Mouse (Mus musculus): ENCODE measurements around the gene Ccdc92.

Ccdc92 gene

DNA sequence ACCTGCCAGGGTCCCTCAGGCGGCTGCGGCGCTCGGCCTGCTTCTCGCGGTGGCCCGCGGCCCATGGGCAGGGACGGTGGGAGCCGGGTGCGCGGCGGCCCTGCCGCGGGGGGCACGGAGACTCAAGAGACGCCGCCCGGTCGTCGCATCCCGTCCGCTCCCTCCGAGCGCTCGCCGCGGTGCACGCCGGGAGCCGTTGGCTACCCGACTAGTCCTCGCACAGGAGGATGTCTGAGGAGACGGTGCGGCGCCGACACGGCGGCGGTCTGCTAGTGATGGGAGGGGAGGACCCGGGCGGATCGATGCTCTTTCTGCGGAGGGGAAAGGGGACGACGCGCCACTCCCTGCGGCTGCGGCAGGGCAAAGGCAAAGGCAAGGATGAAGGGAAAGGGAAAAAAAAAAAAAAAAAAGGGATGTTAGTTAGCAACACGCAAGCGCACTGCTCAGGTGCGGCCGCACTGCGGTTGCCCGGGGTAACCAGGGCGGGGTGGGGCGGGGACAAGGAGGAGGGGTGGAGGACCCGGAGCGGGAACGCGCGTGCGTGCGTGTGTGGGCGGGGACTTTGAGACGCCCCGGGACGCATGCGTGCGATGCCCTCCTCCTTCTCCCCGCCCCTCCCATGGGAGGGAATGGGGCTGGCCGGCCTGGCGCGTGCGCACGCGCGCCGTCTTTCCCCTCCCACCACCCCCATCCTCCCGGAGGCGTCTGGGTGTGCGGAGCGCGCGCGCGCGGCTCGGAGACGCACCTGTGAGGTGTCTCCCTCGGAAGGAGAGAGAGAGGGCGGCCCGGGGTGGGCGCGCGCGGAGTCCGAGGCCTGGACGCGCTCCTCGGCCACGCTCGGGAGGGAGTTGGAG lies at the start of gene Ccdc92, which contains the start of gene Zfp664:
Ccdc92 (minus strand) TSS at position 412 of the 854 bp plus-strand sequence.
Zfp664 (plus strand) TSS at position 679 of the 854 bp plus-strand sequence.
- DNase-seq (ENCODE audit: low read depth in 1 of 2, low spot score in 2 of 2) = peak; percentile 60 to 82

- DNase-seq (ENCODE audit: low read depth in 1 of 2, low spot score in 2 of 2) = peak in 1 of 2 experiments; percentile 18
Observed at GRCm38 (mm10) chr5:124908860-124909259, 46.6 kb upstream of the Ccdc92 start.

DNA sequence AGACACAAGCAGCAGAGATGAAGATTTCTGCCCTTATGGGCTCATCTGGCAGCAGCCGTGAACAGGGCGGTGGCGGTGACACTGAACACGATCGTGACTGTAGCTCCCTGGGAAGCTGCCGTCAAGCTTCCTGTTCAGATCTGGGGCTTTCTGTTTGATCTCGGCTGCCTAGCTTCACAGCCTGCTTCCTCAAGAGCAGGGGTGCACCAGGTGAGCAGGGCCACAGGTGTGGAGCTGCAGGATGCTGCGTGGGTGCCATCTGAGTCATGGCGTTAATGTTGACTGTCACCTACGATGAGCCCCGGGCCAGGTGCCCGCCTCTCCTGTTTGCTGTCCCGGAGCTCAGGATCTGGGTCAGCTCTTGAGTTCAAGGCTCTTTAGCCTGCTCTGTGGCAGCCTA lies 44.7 kb upstream of the Ccdc92 start:
- DNase-seq (ENCODE audit: low read depth in 1 of 2, low spot score in 2 of 2) = no peak

- no peak for DNase-seq (ENCODE audit: low read depth in 1 of 2, low spot score in 2 of 2)
Observed at GRCm38 (mm10) chr5:124903852-124904251, 41.6 kb upstream of the Ccdc92 start.

GRCm38 (mm10) chr5:124902195-124902594 lies 40.0 kb upstream of the Ccdc92 start:
- no peak for DNase-seq (ENCODE audit: low read depth in 1 of 2, low spot score in 2 of 2)

DNA sequence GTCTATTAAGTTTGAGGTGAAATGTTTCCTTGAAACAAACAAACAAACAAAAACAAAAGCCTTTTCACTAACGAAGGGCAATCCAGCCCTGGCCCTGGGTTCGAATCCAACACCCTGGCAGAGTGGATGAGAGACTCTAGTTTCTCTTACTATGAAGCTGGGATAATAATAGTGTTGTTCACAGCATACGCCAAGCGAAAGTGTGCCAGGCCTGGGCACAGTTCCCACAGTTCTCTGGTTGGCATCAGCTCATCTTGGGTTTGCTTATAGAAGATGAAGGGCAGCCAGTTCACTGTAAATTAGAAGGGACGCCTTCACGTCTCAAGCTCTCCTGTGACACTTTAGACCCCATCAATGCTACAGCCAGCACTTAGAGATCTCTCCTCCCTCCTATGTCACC lies 39.5 kb upstream of the Ccdc92 start:
- DNase-seq (ENCODE audit: low read depth in 1 of 2, low spot score in 2 of 2) = no peak

DNA sequence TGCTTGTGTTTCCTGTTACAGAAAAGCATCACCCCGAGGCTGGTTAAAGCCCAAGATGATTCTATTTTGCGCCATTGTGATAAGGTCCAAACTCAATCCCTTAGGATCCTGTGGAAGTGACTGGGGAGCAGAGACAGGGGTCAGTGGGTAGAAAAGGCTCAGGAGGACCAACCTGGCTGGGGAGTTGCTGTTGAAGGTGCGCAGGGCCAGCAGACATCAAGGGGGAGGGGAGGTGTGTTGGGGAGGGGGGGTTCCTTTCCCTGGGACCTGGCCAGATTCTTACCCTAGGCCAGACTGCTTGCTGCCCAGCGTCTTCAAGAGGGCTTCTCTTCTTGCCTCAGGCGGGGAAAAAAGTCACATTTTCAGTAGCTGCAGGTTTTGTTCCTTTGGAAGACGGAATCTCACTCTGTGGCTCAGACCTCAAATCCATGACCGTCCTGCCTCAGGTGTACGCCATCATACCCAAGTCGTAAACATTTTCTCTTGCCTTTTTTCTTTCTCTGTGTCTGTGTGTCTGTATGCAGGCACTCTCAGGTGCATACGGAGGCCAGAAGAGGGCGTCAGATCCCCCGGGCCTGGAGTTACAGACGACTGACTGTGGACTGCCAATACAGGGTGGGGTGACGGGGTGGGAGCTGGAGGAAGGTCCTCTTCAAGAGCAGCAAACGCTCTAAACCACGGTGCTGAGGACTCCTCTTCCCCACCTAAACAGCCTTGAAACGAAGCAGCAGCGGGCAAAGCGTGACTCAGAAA lies 38.7 kb upstream of the Ccdc92 start:
- no peak for DNase-seq (ENCODE audit: low read depth in 1 of 2, low spot score in 2 of 2)

GRCm38 (mm10) chr5:124899945-124900631 lies 37.9 kb upstream of the Ccdc92 start:
- DNase-seq (ENCODE audit: low read depth in 1 of 2, low spot score in 2 of 2) = peak; percentile 56 to 81

DNA sequence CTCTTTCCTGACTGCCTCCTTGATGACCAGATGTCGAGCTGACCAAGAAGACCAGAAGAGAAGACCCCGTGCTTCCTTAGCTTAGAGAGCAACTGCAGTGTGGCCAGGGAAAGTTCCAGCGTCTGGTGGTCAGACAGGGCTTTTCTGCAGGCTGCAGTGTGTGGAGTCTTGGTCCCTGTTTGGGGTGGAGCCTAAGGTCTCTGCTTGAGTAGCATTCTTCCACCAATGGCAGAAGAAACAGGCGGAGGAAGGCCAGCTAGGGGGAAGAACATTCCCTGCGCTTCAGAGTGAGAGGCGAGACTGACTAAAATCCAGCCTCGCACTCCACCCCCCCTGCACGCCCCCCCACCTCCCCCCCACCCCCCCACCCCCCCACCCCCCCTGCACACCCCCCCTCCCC lies 33.9 kb upstream of the Ccdc92 start:
- DNase-seq (ENCODE audit: low read depth in 1 of 2, low spot score in 2 of 2) = no peak

DNA sequence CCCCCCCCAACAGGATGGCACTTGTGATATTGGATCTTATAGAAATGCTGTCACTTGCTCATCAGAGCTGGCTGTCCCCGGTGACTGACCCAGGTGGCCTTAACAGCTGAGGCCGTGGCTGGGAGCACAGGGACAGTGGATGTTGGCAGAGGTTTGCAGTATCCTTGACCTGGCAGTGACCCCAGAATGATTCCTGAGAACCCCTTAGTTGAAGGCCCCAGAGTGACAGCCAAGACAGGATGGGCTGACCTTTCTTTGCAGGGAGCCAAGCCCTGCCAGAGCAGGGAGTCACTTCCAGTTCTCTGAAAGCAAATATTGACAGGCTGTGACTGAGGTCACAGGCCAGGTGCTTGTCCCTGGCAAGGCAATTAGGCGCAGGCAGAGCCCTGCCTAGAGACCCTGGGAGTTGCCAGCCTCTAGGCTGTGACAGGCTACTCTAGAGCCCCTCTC lies 29.7 kb upstream of the Ccdc92 start:
- DNase-seq (ENCODE audit: low read depth in 1 of 2, low spot score in 2 of 2) = no peak

DNA sequence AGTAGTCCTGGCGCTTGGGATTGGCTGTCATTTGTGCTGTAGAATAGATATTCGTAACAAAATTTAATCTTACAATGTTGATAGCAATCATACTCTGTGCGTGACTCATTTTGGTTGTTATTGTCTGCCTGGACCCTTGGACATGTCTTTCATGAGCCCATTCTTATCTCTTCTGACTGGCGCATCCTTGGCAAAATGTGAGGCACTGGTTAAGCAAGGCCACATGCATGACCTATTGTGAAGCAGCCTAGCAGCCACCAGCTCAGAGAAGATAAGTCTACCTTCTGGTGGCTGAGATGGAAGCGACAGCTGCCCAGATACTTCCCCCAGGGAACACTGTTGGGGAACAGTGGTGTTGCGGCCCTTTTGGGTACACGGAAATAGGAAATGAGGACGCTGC lies 26.4 kb upstream of the Ccdc92 start:
- no peak for DNase-seq (ENCODE audit: low read depth in 1 of 2, low spot score in 2 of 2)

DNA sequence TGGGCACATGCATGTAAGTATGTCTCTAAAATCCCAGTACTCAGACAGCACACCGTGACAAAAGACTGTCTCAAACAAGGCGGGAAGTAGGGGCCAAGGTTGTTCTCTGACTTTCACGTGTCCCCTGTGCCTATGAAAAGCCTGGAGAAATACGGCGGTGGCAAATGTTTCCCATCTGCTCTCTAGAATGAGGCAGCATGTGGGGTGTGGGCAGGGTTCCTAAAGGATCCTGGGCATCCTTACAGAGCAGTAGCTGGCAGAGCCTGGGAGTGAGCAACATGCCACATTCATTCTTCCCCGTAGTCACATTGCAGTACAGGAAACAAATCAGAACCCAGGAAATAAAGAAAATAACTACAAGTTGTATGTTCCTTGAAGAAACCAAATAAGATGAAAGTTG lies 21.7 kb upstream of the Ccdc92 start:
- DNase-seq (ENCODE audit: low read depth in 1 of 2, low spot score in 2 of 2) = no peak

DNA sequence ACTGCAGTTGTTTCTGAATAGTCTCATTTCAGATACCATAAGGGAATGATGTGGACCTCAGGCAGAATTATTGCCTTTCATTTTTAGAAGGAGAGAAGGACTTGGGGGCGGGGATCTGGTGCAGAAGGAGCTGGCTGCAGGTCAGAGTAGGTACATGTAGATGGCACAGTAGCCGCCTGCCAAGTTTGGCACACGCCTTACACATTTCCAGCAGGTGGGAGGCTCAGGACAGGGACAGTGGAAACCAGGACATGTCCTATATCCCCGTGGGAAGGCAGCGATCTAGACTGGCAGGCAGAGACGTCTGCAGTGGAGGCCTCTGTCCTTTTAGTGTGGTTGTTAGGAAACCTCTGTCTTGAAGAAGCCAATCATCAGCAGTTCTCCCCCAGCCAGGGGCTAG lies 17.6 kb upstream of the Ccdc92 start:
- no peak for DNase-seq (ENCODE audit: low read depth in 1 of 2, low spot score in 2 of 2)

DNA sequence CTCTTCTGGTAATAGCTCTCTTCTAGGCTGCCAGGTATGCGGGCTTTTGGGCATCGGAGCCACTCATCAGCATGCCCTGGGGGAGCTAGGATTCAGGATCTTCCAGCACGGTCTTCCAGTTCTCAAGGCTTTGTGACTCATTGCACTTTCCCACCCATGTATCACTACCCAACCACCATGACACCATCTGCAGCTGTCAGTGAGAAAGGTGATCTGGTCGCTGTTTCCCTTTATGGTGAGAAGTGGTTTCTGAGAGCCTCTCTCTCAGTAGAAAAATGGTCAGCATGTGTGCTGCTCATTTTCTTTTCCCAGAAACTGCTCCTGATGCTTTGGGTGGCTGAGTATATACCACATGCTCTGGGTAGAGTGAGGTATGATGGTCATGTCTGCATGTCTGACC lies 17.0 kb upstream of the Ccdc92 start:
- DNase-seq (ENCODE audit: low read depth in 1 of 2, low spot score in 2 of 2) = no peak

DNA sequence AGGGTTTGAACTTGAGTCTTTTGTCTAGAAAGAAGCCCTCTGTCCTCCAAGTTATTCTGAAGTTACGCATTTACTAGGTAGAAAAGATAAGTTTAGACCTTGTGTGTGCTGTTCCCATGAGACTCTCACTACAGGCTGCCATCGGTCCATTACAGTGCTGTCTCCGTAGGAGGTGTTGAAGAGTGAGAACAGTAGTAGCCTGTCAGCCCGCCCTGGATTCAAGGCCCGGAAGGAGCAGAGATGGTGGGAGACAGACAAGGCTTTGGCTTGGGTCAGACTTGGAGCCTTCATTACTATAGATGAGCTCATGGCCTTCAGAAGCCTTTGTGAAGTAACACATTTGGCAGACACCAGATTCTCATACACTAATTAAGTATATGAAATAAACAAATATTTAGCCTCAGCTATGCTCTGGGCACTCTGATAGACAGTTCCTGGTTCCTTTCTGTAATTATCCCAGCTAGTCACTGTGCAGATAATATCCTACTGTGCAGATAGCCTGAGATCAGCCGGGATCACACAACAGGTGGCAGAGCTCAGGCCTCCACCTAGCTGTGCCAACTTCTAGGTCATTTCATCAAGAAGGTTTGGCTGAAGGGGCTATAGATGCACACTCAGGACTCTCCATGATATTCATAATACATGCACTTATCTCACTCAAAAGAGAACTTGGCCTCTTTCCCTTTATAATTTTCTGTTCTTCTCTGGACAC lies 11.8 kb upstream of the Ccdc92 start:
- DNase-seq (ENCODE audit: low read depth in 1 of 2, low spot score in 2 of 2) = no peak

DNA sequence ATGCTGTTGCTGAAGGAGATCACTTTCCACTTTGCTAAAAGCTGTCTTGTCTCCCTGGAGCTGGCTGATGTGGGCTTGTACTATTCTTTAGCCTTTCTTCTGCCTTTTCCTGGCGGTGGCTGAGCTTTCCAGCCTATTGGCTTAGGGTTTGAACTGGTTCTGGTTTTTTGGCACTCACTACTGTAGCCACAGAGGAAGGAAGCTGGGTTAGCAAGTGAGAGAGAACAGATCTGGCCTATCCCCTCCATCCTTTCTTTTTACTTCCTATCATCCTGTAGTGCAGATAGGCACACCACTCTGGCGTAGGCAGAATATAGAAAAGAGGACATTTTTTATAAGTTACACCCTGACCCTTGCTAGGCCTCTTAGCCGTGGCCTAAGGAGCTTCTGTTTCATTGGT lies 10.9 kb upstream of the Ccdc92 start:
- DNase-seq (ENCODE audit: low read depth in 1 of 2, low spot score in 2 of 2) = no peak

DNA sequence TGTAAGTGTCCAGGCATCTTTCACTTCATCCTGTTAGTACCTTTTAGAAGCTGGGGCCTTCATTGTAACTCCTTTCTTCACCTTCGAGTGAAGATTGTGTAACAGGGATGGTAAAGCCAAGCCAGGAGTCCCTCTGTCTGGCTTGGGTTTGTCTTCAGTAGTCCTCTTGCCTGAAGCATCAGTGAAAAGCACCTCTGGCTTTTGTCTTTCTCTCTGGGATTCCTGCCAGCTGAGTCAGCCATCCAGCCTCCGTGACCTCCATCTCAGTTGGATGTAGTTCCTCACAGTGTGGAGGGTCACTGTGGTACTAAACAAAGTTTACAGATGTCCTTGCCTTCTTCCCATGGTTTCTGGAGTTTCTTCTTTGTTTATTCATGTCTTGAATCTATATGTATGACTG lies 9.8 kb upstream of the Ccdc92 start:
- no peak for DNase-seq (ENCODE audit: low read depth in 1 of 2, low spot score in 2 of 2)

DNA sequence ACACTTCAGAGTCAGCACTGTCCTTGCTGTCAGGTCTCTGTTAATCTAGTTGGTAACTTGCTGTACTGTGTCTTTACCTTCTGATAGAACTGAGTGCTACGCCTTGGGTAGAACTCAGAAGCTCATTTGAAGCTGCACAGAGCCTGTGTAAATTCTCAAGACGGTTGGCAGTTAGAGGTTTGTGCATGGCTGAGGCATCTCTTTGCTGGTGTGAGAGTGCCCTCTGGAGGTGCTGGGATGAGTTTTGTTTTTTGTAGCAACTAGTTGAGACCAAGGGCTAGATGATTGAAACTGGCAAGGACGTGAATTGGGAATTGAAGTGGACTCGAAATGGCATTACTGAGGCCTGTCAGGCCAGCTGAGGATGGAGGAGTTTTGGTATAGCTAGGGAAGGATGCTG lies 6.8 kb upstream of the Ccdc92 start:
- no peak for DNase-seq (ENCODE audit: low read depth in 1 of 2, low spot score in 2 of 2)

GRCm38 (mm10) chr5:124862871-124863741 lies 882 bp upstream of the Ccdc92 start:
- peak in 1 of 2 experiments; percentile 13 for DNase-seq (ENCODE audit: low read depth in 1 of 2, low spot score in 2 of 2)

DNA sequence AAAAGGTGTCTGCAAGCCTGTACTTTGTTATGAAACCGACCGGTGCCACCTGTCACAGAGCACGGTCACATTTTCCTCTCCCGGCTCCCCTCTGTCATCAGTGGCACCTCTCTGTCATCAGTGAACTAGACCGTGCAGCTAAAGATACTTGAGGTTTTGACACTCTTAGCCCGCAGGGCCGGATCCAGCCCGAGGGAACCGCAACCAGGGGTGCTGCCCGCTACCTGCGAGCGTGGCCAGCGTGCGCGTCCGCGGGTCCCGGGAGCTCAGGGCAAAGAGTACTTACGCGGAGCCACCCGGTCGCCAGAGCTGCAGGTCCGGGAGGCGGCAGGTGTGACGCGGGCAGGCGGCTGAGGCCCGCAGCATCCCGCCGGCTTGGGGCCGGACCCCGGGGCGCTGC lies 761 bp downstream of the Ccdc92 start:
- DNase-seq (ENCODE audit: low read depth in 1 of 2, low spot score in 2 of 2) = no peak

Measured in monocyte, adult 2 months (primary cell).